Mouse (Mus musculus) erythroblast, embryonic 14.5 days (primary cell): Measurements from ENCODE around the gene Inafm2. TPM values are rescaled to one million over a fixed set of nuclear protein-coding genes. Genes with fewer than 3 reads are reported as not detected.

ENCODE experiments used
- H3K27me3 ChIP-seq: 2 replicates; pipeline ENCODE4 v1.6.1; 2012; ENCODE audit warnings: inconsistent platforms; ENCODE audit not compliant: control insufficient read depth
- H3K36me3 ChIP-seq: 2 replicates; pipeline ENCODE4 v1.6.1; 2012; ENCODE audit warnings: mild to moderate bottlenecking, inconsistent platforms; ENCODE audit not compliant: control insufficient read depth
- H3K4me1 ChIP-seq: 2 replicates; pipeline ENCODE4 v1.6.1; 2012; ENCODE audit warnings: inconsistent platforms; ENCODE audit not compliant: control insufficient read depth
- H3K4me3 ChIP-seq: replicated peaks from 2 replicates; pipeline ENCODE3; 2012; ENCODE audit warnings: moderate library complexity, mild to moderate bottlenecking, inconsistent platforms
- H3K9me3 ChIP-seq: 2 replicates; pipeline ENCODE4 v1.6.1; 2012; ENCODE audit warnings: low read length, inconsistent platforms, mixed read lengths; ENCODE audit not compliant: control insufficient read depth
- GATA1 ChIP-seq: IDR thresholded peaks from 2 replicates; pipeline ENCODE4 v1.6.1; 2012; ENCODE audit warnings: low read length, inconsistent platforms, mixed read lengths
- TAL1 ChIP-seq: IDR thresholded peaks from 3 replicates; pipeline ENCODE4 v1.6.1; 2012; ENCODE audit warnings: low read length, inconsistent platforms, mixed read lengths
- polyA plus RNA-seq: library from polyadenylated mRNA; stranded (reverse); fragments of >175 nt; gene quantifications from 2 replicates; pipeline ENCODE4 v1.2.3, GENCODE M21; 2012

Inafm2 gene
- 2.5 and 3.0 TPM in 2 replicates for polyA plus RNA-seq

GRCm38 (mm10) chr2:118745232-118745884 is at the start of gene Inafm2:
Gene Inafm2 (plus strand): TSS chr2:118745758.
- H3K4me1 ChIP-seq: peaks cover 63% of the 10 kb centered on the region
- peaks cover 19% of the 10 kb centered on the region for H3K27me3 ChIP-seq
- H3K4me3 ChIP-seq: peak within 1 kb of the TSS; percentile 91
- H3K36me3 ChIP-seq: peaks cover 32% of the 10 kb centered on the region
- TF ChIP-seq GATA1: no peak
- TF ChIP-seq TAL1: no peak
- H3K9me3 ChIP-seq: no peaks in the 10 kb centered on the region

GRCm38 (mm10) chr2:118696451-118697308 is 48.9 kb upstream of the Inafm2 start:
- Histone ChIP-seq H3K27me3 (peaks cover 55% of the 10 kb centered on the region), H3K4me1 (peaks cover 2% of the 10 kb centered on the region; the same call in 1 of the 2 replicates), H3K9me3 (no peaks in the 10 kb centered on the region; the same call in 1 of the 2 replicates), H3K36me3 (no peaks in the 10 kb centered on the region), H3K4me3 (no peak overlapping the region)
- TF ChIP-seq TAL1 (no peak), GATA1 (no peak)

GRCm38 (mm10) chr2:118697311-118697877 is 48.2 kb upstream of the Inafm2 start:
- peaks cover 62% of the 10 kb centered on the region for H3K27me3 ChIP-seq
- no peaks in the 10 kb centered on the region for H3K36me3 ChIP-seq
- H3K9me3 ChIP-seq: peaks cover 4% of the 10 kb centered on the region; the same call in 1 of the 2 replicates
- H3K4me3 ChIP-seq: no peak overlapping the region
- TF ChIP-seq GATA1: no peak
- TF ChIP-seq TAL1: no peak
- H3K4me1 ChIP-seq: peaks cover 3% of the 10 kb centered on the region

GRCm38 (mm10) chr2:118697955-118698354 is 47.6 kb upstream of the Inafm2 start:
- Histone ChIP-seq H3K4me1 (peaks cover 8% of the 10 kb centered on the region), H3K4me3 (no peak overlapping the region), H3K9me3 (peaks cover 9% of the 10 kb centered on the region), H3K27me3 (peaks cover 68% of the 10 kb centered on the region), H3K36me3 (no peaks in the 10 kb centered on the region)
- TF ChIP-seq GATA1 (no peak), TAL1 (no peak)

- Histone ChIP-seq H3K4me3 (no peak overlapping the region), H3K4me1 (peaks cover 15% of the 10 kb centered on the region), H3K9me3 (peaks cover 22% of the 10 kb centered on the region), H3K27me3 (peaks cover 89% of the 10 kb centered on the region), H3K36me3 (no peaks in the 10 kb centered on the region)
- TF ChIP-seq GATA1 (no peak), TAL1 (no peak)
These were observed 45.1 kb upstream of the Inafm2 start for GRCm38 (mm10) chr2:118700179-118701062.

- Histone ChIP-seq H3K9me3 (peaks cover 22% of the 10 kb centered on the region), H3K36me3 (no peaks in the 10 kb centered on the region), H3K4me3 (no peak overlapping the region), H3K4me1 (peaks cover 15% of the 10 kb centered on the region), H3K27me3 (peaks cover 94% of the 10 kb centered on the region)
- TF ChIP-seq GATA1: no peak
- no peak for TF ChIP-seq TAL1
These were observed 44.4 kb upstream of the Inafm2 start for GRCm38 (mm10) chr2:118701161-118701560.

GRCm38 (mm10) chr2:118701971-118702882 is 43.3 kb upstream of the Inafm2 start:
- peaks cover 94% of the 10 kb centered on the region for H3K27me3 ChIP-seq

More at GRCm38 (mm10) chr2:118701971-118702882, 43.3 kb upstream of the Inafm2 start:
- Histone ChIP-seq H3K36me3 (no peaks in the 10 kb centered on the region), H3K4me3 (no peak overlapping the region), H3K9me3 (peaks cover 22% of the 10 kb centered on the region), H3K4me1 (peaks cover 15% of the 10 kb centered on the region)
- TF ChIP-seq GATA1: no peak
- TF ChIP-seq TAL1: no peak
